Mouse (Mus musculus): ENCODE results near the gene Klra10. TPM values are rescaled to one million over a fixed set of nuclear protein-coding genes. Genes with fewer than 3 reads are reported as not detected.
"Not testable (repeated sequence)": the region's sequence is repeated elsewhere in the genome, so short reads cannot be mapped to it uniquely, and the experiment has no call there.

Klra10 gene
- total RNA-seq (2021): not detected
- long read RNA-seq, experiment 1: 0 reads
- long read RNA-seq, experiment 2: 0 reads

DNA sequence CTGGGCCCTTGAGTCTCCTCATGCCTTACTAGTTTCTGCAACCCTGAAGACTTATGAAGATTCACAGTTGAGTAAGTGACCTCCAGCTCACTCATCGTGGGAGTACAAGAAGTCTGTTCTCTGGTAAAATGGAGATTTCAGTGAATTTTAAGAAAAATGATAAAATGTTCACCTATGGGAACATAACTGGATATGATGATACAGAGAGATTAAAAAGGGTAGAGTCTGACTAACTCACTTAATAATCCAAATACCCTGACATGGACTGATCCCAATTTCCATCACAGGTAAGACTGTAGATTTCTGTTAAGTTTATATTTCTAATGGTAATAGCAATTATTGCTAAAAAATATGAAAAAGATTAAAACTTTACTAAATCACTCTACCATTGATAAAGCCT, at the start of gene Klra10:
Gene Klra10 (minus strand): TSS at position 101 of the 400 bp plus-strand sequence.
- intact Hi-C loops (cut with DNase I); DNase-seq (ENCODE audit: extremely low spot score in 1 of 2, low spot score in 2 of 2); H3K4me3 ChIP-seq: not testable (repeated sequence)

DNA sequence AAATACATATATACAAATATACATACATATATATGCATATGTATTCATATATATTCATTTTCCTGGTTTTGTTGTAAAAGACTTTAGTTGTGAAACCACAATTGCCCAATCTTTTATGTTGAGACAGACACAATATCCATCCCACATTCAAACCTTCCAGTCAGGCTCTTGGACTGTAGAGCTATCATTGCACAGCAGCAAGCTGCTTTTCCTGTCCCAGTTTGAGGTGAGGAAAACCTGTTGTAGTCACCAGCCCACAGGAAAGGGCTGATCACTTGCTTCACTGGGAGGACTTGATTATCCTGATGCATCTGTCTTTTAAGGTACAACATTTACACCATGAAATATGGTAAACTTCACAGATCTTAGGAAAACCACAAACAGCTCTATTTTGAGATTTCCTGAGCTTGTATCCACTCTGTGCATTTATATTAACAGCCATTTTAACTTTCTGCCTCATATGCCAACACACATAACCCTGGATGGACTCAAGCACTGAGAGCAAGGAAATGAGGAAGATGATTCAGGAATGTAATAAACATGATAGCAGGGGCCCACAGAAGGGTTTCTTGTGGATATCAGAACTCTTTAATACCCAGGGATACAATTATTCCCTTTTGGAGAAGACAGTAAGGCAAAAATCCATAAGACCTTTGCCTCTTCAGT, 6.4 kb upstream of the Klra10 start:
- Histone ChIP-seq H3K4me3 (no peak overlapping the region), H3K27ac (no peak overlapping the region)
- no peak for DNase-seq (ENCODE audit: extremely low spot score in 1 of 2, low spot score in 2 of 2)
- intact Hi-C loops (cut with DNase I): no loop called here
- TF ChIP-seq CTCF (IDR thresholded peaks at IDR 0.05): no peak

More for the DNA sequence above, at the start of gene Klra10:
- not testable (repeated sequence) for H3K27ac ChIP-seq

DNA sequence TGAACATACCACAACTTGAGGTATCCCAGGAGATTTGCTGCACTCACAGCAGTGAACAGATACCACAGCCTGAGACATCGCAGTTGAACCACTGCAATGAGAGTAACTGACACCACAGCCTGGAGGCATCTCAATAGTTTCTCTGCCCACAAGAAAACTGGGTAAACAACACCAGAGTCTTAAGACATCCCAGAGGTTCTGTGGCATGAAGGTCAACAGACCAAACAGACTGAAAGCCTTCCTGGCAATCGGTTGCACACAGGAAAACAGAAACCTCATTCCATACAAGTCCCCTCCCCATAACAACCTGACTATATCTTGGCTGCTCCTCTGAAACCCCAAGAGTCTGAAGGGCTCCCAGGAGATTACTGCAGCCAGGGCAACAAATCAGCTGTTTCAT, 26.4 kb downstream of the Klra10 start:
- DNase-seq (ENCODE audit: extremely low spot score in 1 of 2, low spot score in 2 of 2): no peak
- intact Hi-C loops (cut with DNase I): loop anchor here (5.0 kb wide), 1 partner anchor 208 kb away; no protein-coding TSS in a partner anchor
- TF ChIP-seq CTCF (IDR thresholded peaks at IDR 0.05): no peak
- H3K27ac ChIP-seq: no peak overlapping the region
- no peak overlapping the region for H3K4me3 ChIP-seq

DNA sequence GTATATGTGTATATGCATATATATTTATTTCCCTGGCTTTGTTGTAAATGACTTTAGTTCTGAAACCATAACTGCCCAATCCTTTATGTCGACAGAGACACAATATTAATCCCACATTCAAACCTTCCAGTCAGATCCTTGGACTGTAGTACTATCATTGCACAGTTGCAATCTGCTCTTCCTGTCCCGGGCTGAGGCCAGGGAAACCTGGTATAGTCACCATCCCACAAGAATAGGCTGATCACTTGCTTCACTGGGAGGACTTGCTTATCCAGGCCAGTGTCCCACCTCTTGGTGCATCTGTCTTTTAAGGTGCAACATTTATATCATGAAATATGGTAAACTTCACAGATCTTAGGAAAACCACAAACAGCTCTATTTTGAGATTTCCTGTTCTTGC, 44.2 kb downstream of the Klra10 start:
- Histone ChIP-seq H3K27ac (no peak overlapping the region), H3K4me3 (no peak overlapping the region)
- no peak for DNase-seq (ENCODE audit: extremely low spot score in 1 of 2, low spot score in 2 of 2)
- intact Hi-C loops (cut with DNase I): no loop called here
- TF ChIP-seq CTCF (IDR thresholded peaks at IDR 0.05): no peak

DNA sequence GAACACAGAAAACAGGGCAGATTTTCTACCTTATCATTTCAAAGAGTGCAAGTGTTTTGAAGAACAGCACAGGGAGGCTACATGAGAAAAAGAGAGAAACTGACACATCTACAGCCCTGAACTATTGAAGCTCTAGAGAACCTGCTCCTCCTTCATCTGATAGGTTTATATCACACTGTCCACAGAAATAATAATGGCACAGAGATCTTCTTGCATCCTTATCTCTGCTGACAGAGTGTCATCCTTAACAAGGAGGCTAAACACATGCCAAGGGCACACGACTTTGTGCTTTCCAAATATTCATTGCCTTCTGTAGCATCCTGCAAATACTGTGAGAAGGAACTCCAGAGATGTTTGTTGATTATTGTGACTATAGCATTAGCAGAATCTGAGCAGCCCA, 45.1 kb downstream of the Klra10 start:
- Histone ChIP-seq H3K27ac (no peak overlapping the region), H3K4me3 (no peak overlapping the region)
- intact Hi-C loops (cut with DNase I): no loop called here
- no peak for DNase-seq (ENCODE audit: extremely low spot score in 1 of 2, low spot score in 2 of 2)
- no peak for TF ChIP-seq CTCF (IDR thresholded peaks at IDR 0.05)

DNA sequence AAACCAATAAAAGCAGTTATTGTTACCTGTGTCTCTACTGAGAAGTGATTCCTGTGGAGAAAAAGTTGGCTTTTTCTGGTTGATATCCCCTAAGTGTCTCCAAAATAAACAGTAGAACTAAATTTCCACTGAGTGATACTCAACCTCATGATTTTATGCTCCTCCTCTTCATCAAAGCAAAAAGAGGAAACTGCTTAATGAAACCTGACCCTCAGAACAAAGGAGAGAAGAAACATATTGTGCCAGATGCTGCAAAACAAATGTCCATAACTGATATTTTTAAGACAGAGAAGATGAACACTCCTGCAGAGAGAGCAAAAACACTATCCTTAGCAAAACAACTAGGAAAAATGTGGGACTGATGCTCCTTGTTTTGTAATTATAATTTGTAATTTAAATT, 48.5 kb downstream of the Klra10 start, which contains the start of gene Klra7:
Gene Klra7 (minus strand): TSS at position 101 of the 400 bp plus-strand sequence.
- intact Hi-C loops (cut with DNase I): no loop called here
- no peak for TF ChIP-seq CTCF (IDR thresholded peaks at IDR 0.05)
- no peak for DNase-seq (ENCODE audit: extremely low spot score in 1 of 2, low spot score in 2 of 2)
- Histone ChIP-seq H3K27ac (no peak within 1 kb of the TSS), H3K4me3 (no peak within 1 kb of the TSS)

Other genes with a start within 250 kb of the Klra10 start
- gene Klra4, start 214.7 kb downstream of the Klra10 start, total RNA-seq (2021): not detected
- gene Klra8, start 152.0 kb downstream of the Klra10 start, total RNA-seq (2021): not detected
- not detected for gene Klra9, start 88.8 kb downstream of the Klra10 start, total RNA-seq (2021)
- gene Klra7, start 48.6 kb downstream of the Klra10 start, total RNA-seq (2021): not detected
- gene Klra3, start 55.6 kb upstream of the Klra10 start, total RNA-seq (2021): not detected
- not detected for gene Klra1, start 104.9 kb upstream of the Klra10 start, total RNA-seq (2021)

Measured in left cerebral cortex, adult 2 months (tissue).